Mouse (Mus musculus): ENCODE data around the gene Ceacam18. TPM values are rescaled to one million over a fixed set of nuclear protein-coding genes. Genes with fewer than 3 reads are reported as not detected.

The Ceacam18 gene
- polyA plus RNA-seq, 1 experiment from 2014 or later, result 0.14 TPM

DNA sequence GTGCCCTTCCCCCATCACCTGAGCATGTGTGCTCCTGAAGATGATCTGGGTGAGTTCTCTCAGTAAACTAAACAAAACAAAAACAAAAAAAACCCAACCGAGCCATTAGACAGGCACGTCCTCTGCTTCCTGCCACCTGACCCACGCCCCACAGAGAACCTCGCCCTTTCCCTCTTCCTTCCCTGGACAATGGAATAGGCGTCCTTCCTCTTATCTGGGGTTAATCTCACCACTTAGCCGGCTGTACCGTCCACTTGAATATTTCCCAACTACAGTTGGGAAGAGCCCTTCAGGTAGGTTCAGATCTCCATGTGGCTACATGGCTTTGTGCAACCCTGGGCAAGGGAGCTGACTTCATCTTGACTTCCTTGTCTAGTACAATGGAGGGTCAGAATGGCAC lies 50.6 kb downstream of the Ceacam18 start:
- Histone ChIP-seq H3K27me3 (ENCODE audit: insufficient read depth, low read length) (no peaks in the 10 kb centered on the region), H3K9me3 (ENCODE audit: low read length) (no peaks in the 10 kb centered on the region), H3K4me3 (ENCODE audit: low read depth, low read length) (no peak overlapping the region), H3K27ac (ENCODE audit: low read depth) (no peak overlapping the region), H3K4me1 (ENCODE audit: insufficient read depth) (no peaks in the 10 kb centered on the region), H3K36me3 (replicated peaks; ENCODE audit: insufficient read depth, low read length) (no peaks in the 10 kb centered on the region), H3K9ac (replicated peaks) (no peak overlapping the region), H3K4me2 (ENCODE audit: low read depth, low read length) (no peak overlapping the region)
- WGBS (ENCODE audit: insufficient replicate concordance), result 33% methylated on average over 7 of the region's 7 CpGs
- DNase-seq (no peak), ATAC-seq (no peak)
- no peak for TF ChIP-seq CTCF (IDR thresholded peaks at IDR 0.05; ENCODE audit: low read depth)
- no peak for TF ChIP-seq EP300 (IDR thresholded peaks at IDR 0.05; ENCODE audit: low read depth)

DNA sequence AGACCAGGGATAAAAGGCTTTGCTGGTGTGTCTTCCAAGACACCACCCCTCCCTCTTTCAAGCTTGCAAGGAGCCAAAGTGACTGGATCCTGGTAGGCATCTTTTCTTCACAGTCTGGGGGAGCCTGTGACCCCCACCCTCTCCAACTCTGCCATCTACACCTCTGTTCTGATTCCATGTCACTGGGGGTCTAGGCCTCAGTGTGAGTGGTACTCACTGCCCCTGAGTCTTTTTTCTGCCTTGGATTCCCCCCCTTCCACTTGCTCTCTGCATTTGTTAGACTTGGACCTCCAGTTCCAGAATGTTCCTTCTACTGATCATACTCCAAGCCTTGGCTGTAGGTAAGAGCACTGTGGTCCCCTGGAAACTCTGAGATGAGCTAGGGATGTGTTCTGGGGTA lies 55.6 kb downstream of the Ceacam18 start, which contains the start of gene Klk14:
Gene Klk14 (plus strand): TSS at position 301 of the 400 bp plus-strand sequence.
- Histone ChIP-seq H3K9ac (replicated peaks) (no peak within 1 kb of the TSS), H3K36me3 (replicated peaks; ENCODE audit: insufficient read depth, low read length) (no peaks in the 10 kb centered on the region), H3K4me3 (ENCODE audit: low read depth, low read length) (no peak within 1 kb of the TSS), H3K27ac (ENCODE audit: low read depth) (no peak within 1 kb of the TSS), H3K9me3 (ENCODE audit: low read length) (no peaks in the 10 kb centered on the region), H3K4me2 (ENCODE audit: low read depth, low read length) (no peak within 1 kb of the TSS), H3K4me1 (ENCODE audit: insufficient read depth) (no peaks in the 10 kb centered on the region), H3K27me3 (ENCODE audit: insufficient read depth, low read length) (no peaks in the 10 kb centered on the region)
- TF ChIP-seq EP300 (IDR thresholded peaks at IDR 0.05; ENCODE audit: low read depth) (no peak), CTCF (IDR thresholded peaks at IDR 0.05; ENCODE audit: low read depth) (no peak)
- DNase-seq, result no peak
- ATAC-seq, result no peak

Other genes with a start within 250 kb of the Ceacam18 start
- gene Siglecg, start 226.5 kb upstream of the Ceacam18 start, polyA plus RNA-seq (2015; fragmentation: Nextera tagmentation; extraction: Ambion mirVana), result 2.9 and 3.5 TPM in 2 replicates
- gene Lim2, start 207.0 kb upstream of the Ceacam18 start, polyA plus RNA-seq (2015; fragmentation: Nextera tagmentation; extraction: Ambion mirVana), result not detected in 2 replicates
- 12.6 and 16.2 TPM in 2 replicates for gene Nkg7, start 197.6 kb upstream of the Ceacam18 start, polyA plus RNA-seq (2015; fragmentation: Nextera tagmentation; extraction: Ambion mirVana)
- 0.22 TPM in 1 of 2 replicates, not detected in the other for gene Cldnd2, start 193.9 kb upstream of the Ceacam18 start, polyA plus RNA-seq (2015; fragmentation: Nextera tagmentation; extraction: Ambion mirVana)
- 759 and 760 TPM in 2 replicates for gene Etfb, start 190.6 kb upstream of the Ceacam18 start, polyA plus RNA-seq (2015; fragmentation: Nextera tagmentation; extraction: Ambion mirVana)
- gene Gm45233, start 190.6 kb upstream of the Ceacam18 start, polyA plus RNA-seq (2015; fragmentation: Nextera tagmentation; extraction: Ambion mirVana), result 0.25 TPM in 1 of 2 replicates, not detected in the other
- gene Vsig10l, start 171.6 kb upstream of the Ceacam18 start, polyA plus RNA-seq (2015; fragmentation: Nextera tagmentation; extraction: Ambion mirVana), result 0.70 and 1.4 TPM in 2 replicates
- gene Iglon5, start 144.6 kb upstream of the Ceacam18 start, polyA plus RNA-seq (2015; fragmentation: Nextera tagmentation; extraction: Ambion mirVana), result not detected in 2 replicates
- not detected in 2 replicates for gene 4931406B18Rik, start 128.8 kb upstream of the Ceacam18 start, polyA plus RNA-seq (2015; fragmentation: Nextera tagmentation; extraction: Ambion mirVana)
- gene Cd33, start 90.3 kb upstream of the Ceacam18 start, polyA plus RNA-seq (2015; fragmentation: Nextera tagmentation; extraction: Ambion mirVana), result 3.9 and 5.1 TPM in 2 replicates
- gene Zfp658, start 72.5 kb upstream of the Ceacam18 start, polyA plus RNA-seq (2015; fragmentation: Nextera tagmentation; extraction: Ambion mirVana), result 0.14 and 0.26 TPM in 2 replicates
- 1.3 TPM in 2 replicates for gene Zfp719, start 55.1 kb upstream of the Ceacam18 start, polyA plus RNA-seq (2015; fragmentation: Nextera tagmentation; extraction: Ambion mirVana)
- gene Zfp819, start 27.5 kb upstream of the Ceacam18 start, polyA plus RNA-seq (2015; fragmentation: Nextera tagmentation; extraction: Ambion mirVana), result not detected in 2 replicates
- 5.1 and 5.8 TPM in 2 replicates for gene Siglece, start 25.5 kb downstream of the Ceacam18 start, polyA plus RNA-seq (2015; fragmentation: Nextera tagmentation; extraction: Ambion mirVana)
- gene Ctu1, start 37.3 kb downstream of the Ceacam18 start, polyA plus RNA-seq (2015; fragmentation: Nextera tagmentation; extraction: Ambion mirVana), result 3.2 and 4.5 TPM in 2 replicates
- not detected in 2 replicates for gene Klk14, start 55.7 kb downstream of the Ceacam18 start, polyA plus RNA-seq (2015; fragmentation: Nextera tagmentation; extraction: Ambion mirVana)
- gene Klk13, start 77.9 kb downstream of the Ceacam18 start, polyA plus RNA-seq (2015; fragmentation: Nextera tagmentation; extraction: Ambion mirVana), result not detected in 2 replicates
- not detected in 2 replicates for gene Klk12, start 134.2 kb downstream of the Ceacam18 start, polyA plus RNA-seq (2015; fragmentation: Nextera tagmentation; extraction: Ambion mirVana)
- gene Klk11, start 139.9 kb downstream of the Ceacam18 start, polyA plus RNA-seq (2015; fragmentation: Nextera tagmentation; extraction: Ambion mirVana), result not detected in 2 replicates
- not detected in 2 replicates for gene Klk10, start 146.3 kb downstream of the Ceacam18 start, polyA plus RNA-seq (2015; fragmentation: Nextera tagmentation; extraction: Ambion mirVana)
- gene Klk9, start 157.2 kb downstream of the Ceacam18 start, polyA plus RNA-seq (2015; fragmentation: Nextera tagmentation; extraction: Ambion mirVana), result not detected in 2 replicates
- gene Klk8, start 162.9 kb downstream of the Ceacam18 start, polyA plus RNA-seq (2015; fragmentation: Nextera tagmentation; extraction: Ambion mirVana), result 2.2 and 3.2 TPM in 2 replicates
- gene Klk7, start 176.6 kb downstream of the Ceacam18 start, polyA plus RNA-seq (2015; fragmentation: Nextera tagmentation; extraction: Ambion mirVana), result not detected in 2 replicates
- not detected in 2 replicates for gene Klk6, start 189.8 kb downstream of the Ceacam18 start, polyA plus RNA-seq (2015; fragmentation: Nextera tagmentation; extraction: Ambion mirVana)
- gene Klk5, start 207.3 kb downstream of the Ceacam18 start, polyA plus RNA-seq (2015; fragmentation: Nextera tagmentation; extraction: Ambion mirVana), result not detected in 2 replicates
- not detected in 2 replicates for gene Klk4, start 246.5 kb downstream of the Ceacam18 start, polyA plus RNA-seq (2015; fragmentation: Nextera tagmentation; extraction: Ambion mirVana)